Mouse (Mus musculus) bone marrow, adult 2 months (tissue): ENCODE results near the gene Zswim4. TPM values are rescaled to one million over a fixed set of nuclear protein-coding genes. Genes with fewer than 3 reads are reported as not detected.
A peak's percentile ranks its signal among the peaks of the same experiment; 100 is the strongest.

ENCODE experiments used
- H3K27ac ChIP-seq: fragments of 200-500 bp; 2 replicates; pipeline ENCODE4 v1.5.1; 2012; ENCODE audit warnings: low read depth, mild to moderate bottlenecking, control low read depth, inconsistent platforms, low read length; ENCODE audit not compliant: control insufficient read depth, poor library complexity, insufficient read depth
- H3K4me1 ChIP-seq: fragments of 200-500 bp; 2 replicates; pipeline ENCODE4 v1.6.1; 2011; ENCODE audit warnings: low read length; ENCODE audit not compliant: control insufficient read depth, insufficient read depth
- H3K4me3 ChIP-seq: fragments of 200-500 bp; replicated peaks from 2 replicates; pipeline ENCODE3; 2011; ENCODE audit warnings: mild to moderate bottlenecking, low read depth, low read length, control low read depth; ENCODE audit not compliant: control insufficient read depth
- CTCF ChIP-seq: fragments of 200-500 bp; IDR thresholded peaks from 2 replicates; pipeline ENCODE4 v1.5.1; 2011; ENCODE audit warnings: low read length, control low read depth; ENCODE audit not compliant: control insufficient read depth, insufficient read depth
- POLR2A ChIP-seq: fragments of 200-500 bp; IDR thresholded peaks from 2 replicates; pipeline ENCODE4 v1.6.1; 2011; ENCODE audit warnings: low read depth, mild to moderate bottlenecking, control low read depth, low read length, borderline replicate concordance; ENCODE audit not compliant: control insufficient read depth
- WGBS: fragments of 180-500 bp; shearing (Covaris S2); methylation state at CpG from one replicate; pipeline ENCODE4 v1.1.7; 2018; 5-methylcytosine and 5-hydroxymethylcytosine counted together
- polyA plus RNA-seq: library from polyadenylated mRNA; stranded (reverse); fragments of >200 nt; gene quantifications from 2 replicates; pipeline ENCODE4 v1.2.4, GENCODE M21; 2011; ENCODE audit warnings: low replicate concordance; ENCODE audit not compliant: missing spikeins, insufficient read depth, insufficient read length

Gene Zswim4
- polyA plus RNA-seq, 1 experiment, result 4.0 TPM

DNA sequence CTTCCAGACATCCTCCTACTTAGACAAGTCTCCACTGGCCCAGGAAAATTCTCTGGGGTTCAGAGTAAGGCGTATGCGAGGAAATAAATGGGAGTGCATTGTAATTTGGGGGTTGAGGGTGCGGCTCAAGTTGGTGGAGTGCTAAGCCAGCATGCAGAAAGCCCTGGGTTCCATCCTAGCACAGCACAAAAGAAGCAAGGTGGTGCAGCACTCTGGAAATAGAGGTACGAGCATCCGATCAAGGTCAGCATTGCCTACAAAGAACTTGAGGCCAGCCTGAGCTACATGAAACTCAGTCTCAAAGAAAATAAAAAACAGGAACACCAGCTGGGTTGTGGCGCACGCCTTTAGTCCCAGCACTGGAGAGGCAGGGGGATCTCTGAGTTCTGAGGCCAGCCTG, 51.7 kb downstream of the Zswim4 start, which contains the start of gene Nanos3:
Gene Nanos3, minus strand, starts transcription at position 101 of the 400 bp plus-strand sequence.
- 88% methylated on average over 7 of the region's 7 CpGs for WGBS
- H3K4me1 ChIP-seq, result no peaks in the 10 kb centered on the region; the same call in 1 of the 2 replicates
- no peak within 1 kb of the TSS for H3K27ac ChIP-seq
- TF ChIP-seq POLR2A (no peak), CTCF (no peak)
- H3K4me3 ChIP-seq, result peak within 1 kb of the TSS; percentile 48

DNA sequence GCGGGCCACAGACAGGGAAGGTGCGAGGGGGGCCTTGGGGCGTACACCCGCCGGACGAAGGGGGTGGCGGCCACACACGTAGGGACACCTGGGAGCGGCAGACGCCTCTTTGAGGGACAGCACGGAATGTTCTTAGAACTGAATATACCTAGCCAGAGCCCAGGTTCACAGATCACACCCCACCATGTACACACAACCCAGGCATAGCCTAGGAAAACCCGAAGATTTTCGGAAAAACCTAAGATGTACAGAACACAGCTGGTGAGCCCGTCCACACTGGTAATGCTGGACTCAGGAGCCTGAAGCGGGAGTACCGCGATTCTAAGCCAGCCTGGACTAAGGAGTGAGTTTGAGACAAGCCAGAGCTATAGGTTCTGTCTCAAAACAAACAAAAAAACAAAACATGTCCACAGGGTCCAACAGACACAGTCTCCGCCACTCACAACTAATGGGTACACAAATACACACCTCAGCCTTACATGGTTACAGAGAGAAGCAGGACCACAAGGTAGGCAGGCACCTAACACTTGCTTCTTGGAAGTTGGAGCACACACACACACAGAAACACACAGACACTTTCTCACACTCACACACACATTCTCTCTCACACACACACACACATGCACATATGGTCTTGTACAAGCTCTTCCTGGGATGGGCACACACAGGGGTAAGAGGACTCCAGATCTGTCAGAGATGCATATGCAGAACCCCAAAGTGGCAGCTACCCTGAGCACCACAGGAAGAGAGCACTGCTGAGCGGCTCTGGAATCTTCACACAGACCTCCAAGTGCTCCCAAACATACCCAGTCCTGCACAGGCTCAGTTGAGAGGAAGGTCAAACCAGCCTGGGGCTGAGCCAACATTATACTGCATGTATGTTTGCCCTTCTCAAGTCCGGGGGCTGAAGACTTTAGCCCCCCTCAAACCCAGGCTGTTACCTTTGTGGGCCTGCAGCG, 52.5 kb downstream of the Zswim4 start:
- 19% methylated on average over 21 of the region's 21 CpGs for WGBS
- Histone ChIP-seq H3K27ac (no peak overlapping the region), H3K4me1 (no peaks in the 10 kb centered on the region; the same call in 1 of the 2 replicates), H3K4me3 (peak overlapping the region; percentile 48)
- TF ChIP-seq CTCF (no peak), POLR2A (no peak)

DNA sequence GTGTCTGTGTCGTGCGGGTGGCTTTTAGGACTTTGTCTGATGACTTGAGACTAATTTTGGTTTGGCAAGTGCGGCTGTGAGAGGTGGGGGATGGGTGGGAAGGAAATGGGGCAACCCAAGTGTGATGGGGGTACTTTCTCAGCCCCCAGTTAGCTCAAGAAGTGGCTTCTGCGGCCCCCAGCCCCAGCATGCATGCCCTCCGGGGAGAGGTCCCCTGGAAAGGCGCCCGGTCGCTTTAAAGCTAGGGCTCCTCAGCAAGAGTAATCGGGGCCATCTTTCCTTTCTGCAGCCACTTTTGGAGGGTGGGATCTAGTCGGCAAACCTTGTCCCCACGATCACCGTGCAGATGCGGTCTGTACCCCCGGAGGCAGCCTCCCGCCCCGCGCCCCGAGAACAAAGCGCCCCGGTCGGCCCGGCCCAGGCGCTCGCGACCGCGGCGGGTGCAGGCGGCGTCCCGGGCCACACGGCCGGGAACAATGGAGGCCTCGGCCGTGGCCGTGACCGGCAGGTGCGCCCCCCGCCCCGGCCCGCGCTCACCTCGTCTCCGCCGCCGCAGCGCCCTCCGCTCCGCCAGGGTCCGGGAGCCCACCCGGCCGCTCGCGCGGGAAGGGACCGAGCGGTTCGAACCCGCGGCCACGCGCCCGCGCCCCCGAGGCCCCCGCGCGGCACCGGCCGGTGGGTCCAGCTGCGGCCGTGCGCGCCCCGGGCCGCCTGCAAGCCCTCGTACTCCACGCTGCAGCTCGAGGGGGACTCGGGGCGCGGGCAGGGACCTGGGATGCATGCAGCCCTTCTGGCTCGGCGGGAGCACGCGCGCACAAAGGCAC, 53.4 kb downstream of the Zswim4 start:
- Histone ChIP-seq H3K4me3 (peak overlapping the region; percentile 59), H3K4me1 (no peaks in the 10 kb centered on the region; the same call in 1 of the 2 replicates), H3K27ac (no peak overlapping the region; the same call in 1 of the 2 replicates)
- TF ChIP-seq CTCF (no peak), POLR2A (no peak)
- WGBS, result under 1% methylated on average over 86 of the region's 87 CpGs

DNA sequence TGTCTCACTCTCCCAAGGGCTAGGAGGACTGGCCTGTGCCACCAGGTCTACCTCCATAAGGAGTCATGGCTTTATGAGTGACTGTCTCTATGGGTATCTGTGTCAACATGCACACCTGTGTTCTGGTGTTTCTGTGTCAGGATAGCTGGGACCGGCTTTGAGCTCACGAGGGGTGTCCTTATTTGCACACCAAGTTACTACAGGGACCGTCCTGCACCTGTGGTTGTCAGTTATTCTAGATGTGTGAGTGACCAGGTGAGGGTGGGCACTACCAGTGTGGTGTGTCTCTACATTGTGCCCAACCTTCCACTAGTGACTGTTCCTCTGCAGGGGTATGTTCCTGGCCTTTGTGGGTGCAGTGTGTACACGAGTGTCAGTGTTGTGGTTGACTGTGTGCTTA, 54.0 kb downstream of the Zswim4 start:
- Histone ChIP-seq H3K4me3 (peak overlapping the region; percentile 0), H3K27ac (no peak overlapping the region), H3K4me1 (no peaks in the 10 kb centered on the region; the same call in 1 of the 2 replicates)
- no peak for TF ChIP-seq CTCF
- no peak for TF ChIP-seq POLR2A
- 35% methylated on average over 4 of the region's 4 CpGs for WGBS

DNA sequence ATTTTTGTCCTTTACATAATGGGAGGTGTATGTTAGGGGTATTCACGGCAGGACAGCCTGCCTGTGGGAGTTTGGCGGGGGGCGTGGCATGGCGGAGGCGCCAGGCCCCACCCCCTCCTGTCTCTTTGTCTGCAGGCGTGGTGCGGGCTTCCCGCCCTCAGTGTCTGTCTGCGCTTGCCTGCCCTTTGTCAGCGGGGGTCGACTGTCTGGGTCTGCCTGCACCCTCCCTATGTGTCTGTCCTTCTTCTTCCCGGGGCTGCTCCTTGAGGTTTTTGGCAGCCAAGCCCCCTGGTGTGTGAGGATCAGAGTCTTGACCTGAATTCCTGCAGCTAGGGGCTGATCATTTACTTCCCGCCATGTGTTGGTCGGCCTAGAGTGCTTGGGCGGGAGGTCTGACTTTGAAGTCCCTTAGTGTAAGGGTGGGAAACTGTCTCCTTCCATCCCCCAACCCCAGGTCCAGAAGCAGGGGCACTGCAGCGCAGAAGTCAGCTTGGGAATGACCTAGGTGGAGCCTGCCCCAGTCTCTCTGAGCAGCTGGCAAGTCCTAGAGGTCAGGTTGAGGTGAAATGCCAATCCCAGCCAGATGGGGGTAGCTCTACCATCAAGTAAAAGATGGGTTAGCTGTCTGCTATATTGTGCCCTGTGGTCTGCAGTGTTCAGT, 56.2 kb downstream of the Zswim4 start:
- WGBS, result 33% methylated on average over 16 of the region's 16 CpGs
- H3K4me1 ChIP-seq, result no peaks in the 10 kb centered on the region; the same call in 1 of the 2 replicates
- H3K4me3 ChIP-seq, result no peak overlapping the region
- no peak overlapping the region for H3K27ac ChIP-seq
- TF ChIP-seq CTCF (no peak), POLR2A (no peak)

DNA sequence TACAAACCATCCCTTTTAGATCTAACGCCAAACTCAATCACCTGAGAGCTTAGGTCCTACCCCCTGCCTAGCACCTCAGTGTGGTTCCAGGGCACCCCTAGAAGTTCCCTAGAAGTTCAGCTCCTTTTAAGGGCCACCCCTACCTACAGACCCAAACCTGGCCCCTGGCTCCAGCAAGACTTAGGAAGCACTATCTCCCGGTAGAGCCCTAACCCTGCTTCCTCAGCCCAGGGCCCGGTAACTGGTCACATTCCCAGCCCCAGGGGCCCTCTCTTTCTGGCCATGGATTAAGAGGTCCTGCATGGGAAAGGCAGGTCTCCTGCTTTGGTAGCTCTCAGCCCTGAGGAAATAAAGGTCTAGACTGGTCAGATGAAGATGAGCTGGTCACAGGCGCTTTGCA, 56.9 kb downstream of the Zswim4 start:
- WGBS, result 70% methylated on average over 4 of the region's 4 CpGs
- no peaks in the 10 kb centered on the region; the same call in 1 of the 2 replicates for H3K4me1 ChIP-seq

DNA sequence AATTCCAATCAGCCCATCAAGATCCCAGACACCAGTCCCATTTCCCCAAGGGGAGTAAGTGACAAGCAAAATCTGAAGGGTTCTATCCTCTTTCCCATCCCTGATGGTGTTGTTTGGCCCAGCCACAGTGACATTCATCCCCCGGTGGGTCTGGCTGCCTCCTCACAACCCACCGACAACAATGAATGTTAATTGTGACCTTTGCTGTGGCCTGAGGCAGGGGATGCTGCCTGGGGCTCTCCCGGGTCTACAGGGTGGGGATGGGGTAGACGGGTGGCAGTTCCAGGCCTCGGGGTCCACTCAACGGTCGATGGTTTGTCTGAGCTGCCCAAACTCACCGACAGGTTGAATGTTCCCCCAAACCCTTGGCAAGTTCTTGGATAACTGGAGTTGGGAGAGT, 58.3 kb downstream of the Zswim4 start:
- Histone ChIP-seq H3K4me1 (no peaks in the 10 kb centered on the region; the same call in 1 of the 2 replicates), H3K4me3 (no peak overlapping the region), H3K27ac (no peak overlapping the region)
- TF ChIP-seq CTCF (no peak), POLR2A (no peak)
- 88% methylated on average over 8 of the region's 8 CpGs for WGBS

More for the DNA sequence above, 56.9 kb downstream of the Zswim4 start:
- no peak overlapping the region for H3K4me3 ChIP-seq
- H3K27ac ChIP-seq, result no peak overlapping the region
- no peak for TF ChIP-seq CTCF
- TF ChIP-seq POLR2A, result no peak
